Mouse (Mus musculus): Measurements from ENCODE around the gene Zfp335.

DNA sequence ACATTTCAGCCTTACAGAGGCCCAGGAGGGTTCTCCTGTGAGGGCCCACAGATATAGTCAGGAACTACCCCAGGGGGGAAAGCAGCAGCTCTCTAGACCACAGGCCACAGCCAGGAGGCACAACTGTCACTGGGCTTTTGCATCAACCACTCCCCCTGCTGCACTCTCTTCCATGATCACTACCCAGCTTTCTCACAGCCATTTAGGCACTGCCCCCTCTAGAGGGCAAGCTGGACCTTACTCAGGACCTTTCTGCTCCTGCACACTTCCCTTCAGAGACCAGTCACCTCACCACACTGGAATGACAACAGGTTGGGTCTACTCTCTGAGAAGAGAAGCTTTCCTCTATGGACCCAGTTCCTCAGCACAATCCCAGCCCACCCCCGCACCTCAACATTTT lies 2.0 kb downstream of the Zfp335 start:
- no peak for TF ChIP-seq NRF1 (IDR thresholded peaks at IDR 0.05; ENCODE audit: low read depth, low read length)
- TF ChIP-seq POLR2A (IDR thresholded peaks at IDR 0.05; ENCODE audit: low read depth, low read length) = no peak
- peak in 1 of 2 experiments; percentile 71; a peak in 2 of 4 replicates for TF ChIP-seq CTCF (conservative IDR thresholded peaks at IDR 0.05 in 1 of 2, IDR thresholded peaks at IDR 0.05 in 1 of 2; ENCODE audit: low read depth in 2 of 2, low read length in 2 of 2)
- TF ChIP-seq EP300 (IDR thresholded peaks at IDR 0.05; ENCODE audit: low read length) = no peak
- no peak for TF ChIP-seq ZKSCAN1 (IDR thresholded peaks at IDR 0.05; ENCODE audit: borderline replicate concordance, low read depth, low read length)
